Mouse (Mus musculus): Measurements from ENCODE around the gene Zc3h10. TPM values are rescaled to one million over a fixed set of nuclear protein-coding genes. Genes with fewer than 3 reads are reported as not detected.
"Not testable (repeated sequence)": the region's sequence is repeated elsewhere in the genome, so short reads cannot be mapped to it uniquely, and the experiment has no call there.

Zc3h10 gene
- polyA plus RNA-seq, 1 experiment from 2014 or later, result 4.9 TPM

DNA sequence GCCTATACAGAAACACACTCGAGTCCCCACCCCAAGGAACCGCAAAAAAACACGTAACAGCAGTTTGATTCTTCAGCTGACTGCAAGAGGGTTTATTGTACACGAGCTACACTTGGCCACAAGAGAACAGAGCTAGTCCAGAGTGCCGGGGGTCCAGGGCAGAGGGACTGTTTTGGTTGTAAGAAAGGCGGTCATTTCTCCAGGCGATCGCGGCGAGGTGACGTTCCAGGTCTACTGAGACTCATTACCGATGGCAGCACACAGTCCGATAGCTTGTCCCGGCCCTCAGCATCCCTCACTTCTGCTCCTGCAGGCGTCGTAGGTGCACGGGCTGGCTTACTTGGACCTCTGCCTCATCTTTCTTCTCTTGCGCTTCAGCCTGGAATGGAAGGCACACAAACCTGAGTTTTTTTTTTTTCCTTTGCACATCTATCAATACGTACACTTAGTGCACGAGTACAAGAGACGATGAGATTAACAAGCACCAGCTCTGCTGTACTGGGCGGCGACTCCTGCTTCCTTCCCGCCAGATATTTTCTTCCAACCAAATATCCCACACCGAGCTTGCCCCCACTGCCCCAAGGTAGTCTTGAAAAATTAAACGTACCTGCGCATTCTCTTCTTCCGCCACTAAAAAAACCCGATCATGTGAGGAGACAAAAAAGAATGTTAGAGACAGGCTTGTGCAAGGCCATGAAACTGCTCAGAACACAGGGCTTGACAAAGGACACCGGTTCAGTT, 647 bp upstream of the Zc3h10 start:
- H3K4me1 ChIP-seq (ENCODE audit: control insufficient read depth, low read depth, low read length), result peaks cover 12% of the 10 kb centered on the region
- H3K4me3 ChIP-seq (ENCODE audit: low read depth, low read length), result peak overlapping the region; percentile 75
- ATAC-seq (ENCODE audit: low read depth); H3K9me3 ChIP-seq (replicated peaks; ENCODE audit: control insufficient read depth, low read length); H3K27me3 ChIP-seq (ENCODE audit: control insufficient read depth, insufficient read depth, low read depth, low read length): not testable (repeated sequence)
- H3K4me2 ChIP-seq (ENCODE audit: low read depth, low read length), result peak overlapping the region; percentile 86
- peak overlapping the region; percentile 76 for H3K9ac ChIP-seq (ENCODE audit: low read depth, low read length)
- peaks cover 22% of the 10 kb centered on the region for H3K36me3 ChIP-seq (ENCODE audit: control insufficient read depth, insufficient read depth)
- H3K27ac ChIP-seq (ENCODE audit: low read length), result peak overlapping the region; percentile 83
- WGBS (ENCODE audit: insufficient replicate concordance), result under 1% methylated on average over 28 of the region's 30 CpGs

GRCm38 (mm10) chr10:128546787-128547186, 787 bp downstream of the Zc3h10 start:
- Histone ChIP-seq H3K27ac (ENCODE audit: low read length) (peak overlapping the region; percentile 83), H3K4me1 (ENCODE audit: control insufficient read depth, low read depth, low read length) (peaks cover 12% of the 10 kb centered on the region), H3K36me3 (ENCODE audit: control insufficient read depth, insufficient read depth) (peaks cover 22% of the 10 kb centered on the region), H3K9ac (ENCODE audit: low read depth, low read length) (peak overlapping the region; percentile 81), H3K9me3 (replicated peaks; ENCODE audit: control insufficient read depth, low read length) (no peaks in the 10 kb centered on the region), H3K4me2 (ENCODE audit: low read depth, low read length) (peak overlapping the region; percentile 86), H3K27me3 (ENCODE audit: control insufficient read depth, insufficient read depth, low read depth, low read length) (no peaks in the 10 kb centered on the region), H3K4me3 (ENCODE audit: low read depth, low read length) (peak overlapping the region; percentile 75)
- no peak for ATAC-seq (ENCODE audit: low read depth)
- 8% methylated on average over 7 of the region's 7 CpGs for WGBS (ENCODE audit: insufficient replicate concordance)

GRCm38 (mm10) chr10:128546361-128546760, 1.2 kb downstream of the Zc3h10 start:
- WGBS (ENCODE audit: insufficient replicate concordance), result 5% methylated on average over 4 of the region's 4 CpGs
- Histone ChIP-seq H3K27ac (ENCODE audit: low read length) (peak overlapping the region; percentile 83), H3K4me3 (ENCODE audit: low read depth, low read length) (peak overlapping the region; percentile 75)

DNA sequence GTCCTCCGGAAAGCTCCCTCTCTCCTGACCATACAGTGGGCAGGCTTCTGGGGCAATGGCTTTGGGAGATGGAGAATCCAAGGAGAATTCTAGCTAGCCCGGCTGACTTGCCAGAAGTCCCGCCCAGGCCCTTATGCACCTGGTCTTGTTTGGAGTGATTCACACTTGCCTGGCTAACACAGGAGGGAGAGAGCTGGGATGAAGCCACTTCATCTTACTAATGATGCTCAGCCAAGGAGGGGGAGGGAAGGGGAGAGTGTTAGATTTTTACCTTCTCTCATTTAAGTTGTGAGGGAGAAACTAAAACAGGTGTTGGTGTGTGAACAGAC, 2.0 kb downstream of the Zc3h10 start:
- Histone ChIP-seq H3K9ac (ENCODE audit: low read depth, low read length) (no peak overlapping the region), H3K27ac (ENCODE audit: low read length) (no peak overlapping the region), H3K9me3 (replicated peaks; ENCODE audit: control insufficient read depth, low read length) (no peaks in the 10 kb centered on the region), H3K36me3 (ENCODE audit: control insufficient read depth, insufficient read depth) (peaks cover 22% of the 10 kb centered on the region), H3K4me1 (ENCODE audit: control insufficient read depth, low read depth, low read length) (peaks cover 12% of the 10 kb centered on the region), H3K4me2 (ENCODE audit: low read depth, low read length) (no peak overlapping the region), H3K4me3 (ENCODE audit: low read depth, low read length) (no peak overlapping the region), H3K27me3 (ENCODE audit: control insufficient read depth, insufficient read depth, low read depth, low read length) (no peaks in the 10 kb centered on the region)
- WGBS (ENCODE audit: insufficient replicate concordance), result 82% methylated on average over 3 of the region's 3 CpGs
- ATAC-seq (ENCODE audit: low read depth), result no peak

More at GRCm38 (mm10) chr10:128546361-128546760, 1.2 kb downstream of the Zc3h10 start:
- no peaks in the 10 kb centered on the region for H3K9me3 ChIP-seq (replicated peaks; ENCODE audit: control insufficient read depth, low read length)
- peak overlapping the region; percentile 86 for H3K4me2 ChIP-seq (ENCODE audit: low read depth, low read length)
- ATAC-seq (ENCODE audit: low read depth), result no peak
- peaks cover 12% of the 10 kb centered on the region for H3K4me1 ChIP-seq (ENCODE audit: control insufficient read depth, low read depth, low read length)
- peak overlapping the region; percentile 81 for H3K9ac ChIP-seq (ENCODE audit: low read depth, low read length)
- H3K36me3 ChIP-seq (ENCODE audit: control insufficient read depth, insufficient read depth), result peaks cover 22% of the 10 kb centered on the region
- H3K27me3 ChIP-seq (ENCODE audit: control insufficient read depth, insufficient read depth, low read depth, low read length), result no peaks in the 10 kb centered on the region

- ATAC-seq (ENCODE audit: low read depth), result no peak
- Histone ChIP-seq H3K4me2 (ENCODE audit: low read depth, low read length) (no peak overlapping the region), H3K4me1 (ENCODE audit: control insufficient read depth, low read depth, low read length) (peaks cover 12% of the 10 kb centered on the region), H3K27ac (ENCODE audit: low read length) (no peak overlapping the region), H3K4me3 (ENCODE audit: low read depth, low read length) (no peak overlapping the region), H3K9ac (ENCODE audit: low read depth, low read length) (no peak overlapping the region), H3K36me3 (ENCODE audit: control insufficient read depth, insufficient read depth) (peaks cover 22% of the 10 kb centered on the region), H3K9me3 (replicated peaks; ENCODE audit: control insufficient read depth, low read length) (no peaks in the 10 kb centered on the region), H3K27me3 (ENCODE audit: control insufficient read depth, insufficient read depth, low read depth, low read length) (no peaks in the 10 kb centered on the region)
- 88% methylated on average over 37 of the region's 37 CpGs for WGBS (ENCODE audit: insufficient replicate concordance)
These were observed 2.7 kb downstream of the Zc3h10 start for GRCm38 (mm10) chr10:128544674-128545569.

GRCm38 (mm10) chr10:128544151-128544657, 3.4 kb downstream of the Zc3h10 start:
- no peak for ATAC-seq (ENCODE audit: low read depth)
- no peak overlapping the region for H3K4me3 ChIP-seq (ENCODE audit: low read depth, low read length)
- H3K9ac ChIP-seq (ENCODE audit: low read depth, low read length), result no peak overlapping the region
- H3K4me2 ChIP-seq (ENCODE audit: low read depth, low read length), result no peak overlapping the region
- no peak overlapping the region for H3K27ac ChIP-seq (ENCODE audit: low read length)
- H3K27me3 ChIP-seq (ENCODE audit: control insufficient read depth, insufficient read depth, low read depth, low read length), result no peaks in the 10 kb centered on the region
- peaks cover 8% of the 10 kb centered on the region for H3K4me1 ChIP-seq (ENCODE audit: control insufficient read depth, low read depth, low read length)
- peaks cover 22% of the 10 kb centered on the region for H3K36me3 ChIP-seq (ENCODE audit: control insufficient read depth, insufficient read depth)
- 90% methylated on average over 15 of the region's 15 CpGs for WGBS (ENCODE audit: insufficient replicate concordance)
- no peaks in the 10 kb centered on the region for H3K9me3 ChIP-seq (replicated peaks; ENCODE audit: control insufficient read depth, low read length)

GRCm38 (mm10) chr10:128543100-128543499, 4.5 kb downstream of the Zc3h10 start:
- Histone ChIP-seq H3K4me1 (ENCODE audit: control insufficient read depth, low read depth, low read length) (peaks cover 8% of the 10 kb centered on the region), H3K27me3 (ENCODE audit: control insufficient read depth, insufficient read depth, low read depth, low read length) (no peaks in the 10 kb centered on the region), H3K9ac (ENCODE audit: low read depth, low read length) (no peak overlapping the region), H3K4me2 (ENCODE audit: low read depth, low read length) (no peak overlapping the region), H3K36me3 (ENCODE audit: control insufficient read depth, insufficient read depth) (peaks cover 22% of the 10 kb centered on the region), H3K9me3 (replicated peaks; ENCODE audit: control insufficient read depth, low read length) (no peaks in the 10 kb centered on the region), H3K27ac (ENCODE audit: low read length) (no peak overlapping the region), H3K4me3 (ENCODE audit: low read depth, low read length) (no peak overlapping the region)
- no peak for ATAC-seq (ENCODE audit: low read depth)
- 71% methylated on average over 2 of the region's 2 CpGs for WGBS (ENCODE audit: insufficient replicate concordance)

GRCm38 (mm10) chr10:128538340-128538870, 9.2 kb downstream of the Zc3h10 start:
- no peak for ATAC-seq (ENCODE audit: low read depth)
- H3K9ac ChIP-seq (ENCODE audit: low read depth, low read length), result no peak overlapping the region
- H3K4me2 ChIP-seq (ENCODE audit: low read depth, low read length), result no peak overlapping the region
- no peaks in the 10 kb centered on the region for H3K27me3 ChIP-seq (ENCODE audit: control insufficient read depth, insufficient read depth, low read depth, low read length)
- no peaks in the 10 kb centered on the region; the same call in 1 of the 2 replicates for H3K36me3 ChIP-seq (ENCODE audit: control insufficient read depth, insufficient read depth)
- H3K9me3 ChIP-seq (replicated peaks; ENCODE audit: control insufficient read depth, low read length), result no peaks in the 10 kb centered on the region
- WGBS (ENCODE audit: insufficient replicate concordance), result 69% methylated on average over 1 of the region's 1 CpGs
- no peak overlapping the region for H3K27ac ChIP-seq (ENCODE audit: low read length)
- peaks cover 15% of the 10 kb centered on the region for H3K4me1 ChIP-seq (ENCODE audit: control insufficient read depth, low read depth, low read length)
- no peak overlapping the region for H3K4me3 ChIP-seq (ENCODE audit: low read depth, low read length)
